Mouse (Mus musculus) brain, embryonic 14.5 days (tissue): Measurements from ENCODE around the gene Dock4.

Source experiments
- CTCF ChIP-seq: fragments of 200-500 bp; IDR thresholded peaks from 2 replicates; pipeline ENCODE4 v1.5.1; 2012; ENCODE audit warnings: inconsistent platforms, mild to moderate bottlenecking, moderate library complexity, borderline replicate concordance; ENCODE audit not compliant: insufficient read depth, insufficient read length; ENCODE audit errors: extremely low read depth
- POLR2A ChIP-seq: fragments of 200-500 bp; IDR thresholded peaks from 2 replicates; pipeline ENCODE4 v1.6.1; 2012; ENCODE audit warnings: mild to moderate bottlenecking, inconsistent platforms, borderline replicate concordance; ENCODE audit not compliant: poor library complexity, insufficient read depth, insufficient read length, severe bottlenecking; ENCODE audit errors: extremely low read depth

DNA sequence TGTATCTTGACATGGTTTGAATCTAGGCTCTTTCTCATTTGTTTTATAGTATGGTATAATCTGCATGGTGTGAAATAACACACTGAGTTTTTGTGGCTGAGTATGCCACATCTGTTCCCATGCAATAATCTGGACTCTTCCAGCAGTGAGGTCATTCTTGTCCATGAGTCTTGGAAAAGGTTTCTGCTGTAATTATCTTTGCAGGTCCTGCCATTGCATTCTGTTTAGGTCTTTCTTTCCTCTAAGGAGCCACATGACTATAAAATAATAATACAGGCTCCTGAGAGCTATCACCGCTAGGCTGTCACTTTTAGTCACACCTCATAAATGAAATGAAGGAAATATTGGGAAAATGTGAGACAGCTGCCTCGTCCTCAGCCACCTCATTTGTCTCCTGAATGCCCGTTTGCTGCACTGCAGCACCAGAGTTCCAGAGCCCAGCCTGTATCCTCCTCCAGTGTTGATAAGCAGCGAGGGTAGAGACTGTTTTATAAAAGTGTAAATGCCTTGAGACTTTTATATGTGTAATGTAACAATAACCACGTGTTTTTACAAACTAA, 256.6 kb downstream of the Dock4 start:
- no peak for TF ChIP-seq POLR2A
- TF ChIP-seq CTCF, result no peak
